Mouse (Mus musculus) spleen, adult 18-20 months (tissue): ENCODE results near the gene Zc3hc1.
"Not testable (repeated sequence)": the region's sequence is repeated elsewhere in the genome, so short reads cannot be mapped to it uniquely, and the experiment has no call there.

Experiments used
- DNase-seq, 2 experiments: peaks; one replicate each; pipeline ENCODE4 v3.0.0; 2022; ENCODE audit warnings: mixed read lengths in 2 of 2

Zc3hc1 gene

GRCm38 (mm10) chr6:30390714-30391697, at the start of gene Zc3hc1:
Gene Zc3hc1 (minus strand): TSS chr6:30391028.
- peak; percentile 55 to 74 for DNase-seq

- DNase-seq, result no peak
Observed at GRCm38 (mm10) chr6:30439576-30439975, 48.7 kb upstream of the Zc3hc1 start.

GRCm38 (mm10) chr6:30437054-30437453, 46.2 kb upstream of the Zc3hc1 start:
- no peak for DNase-seq

GRCm38 (mm10) chr6:30436476-30436875, 45.6 kb upstream of the Zc3hc1 start:
- no peak for DNase-seq

GRCm38 (mm10) chr6:30432461-30433192, 41.8 kb upstream of the Zc3hc1 start:
- DNase-seq, result no peak

GRCm38 (mm10) chr6:30416801-30417200, 26.0 kb upstream of the Zc3hc1 start:
- DNase-seq, result no peak

GRCm38 (mm10) chr6:30416126-30416525, 25.3 kb upstream of the Zc3hc1 start:
- no peak for DNase-seq

- DNase-seq, result no peak
Observed at GRCm38 (mm10) chr6:30411311-30411710, 20.5 kb upstream of the Zc3hc1 start.

GRCm38 (mm10) chr6:30409399-30410093, 18.7 kb upstream of the Zc3hc1 start:
- DNase-seq, result no peak

- DNase-seq, result no peak
Observed at GRCm38 (mm10) chr6:30408276-30408675, 17.4 kb upstream of the Zc3hc1 start.

GRCm38 (mm10) chr6:30404671-30405070, 13.8 kb upstream of the Zc3hc1 start:
- DNase-seq, result no peak

- DNase-seq, result peak; percentile 10 to 33
Observed at GRCm38 (mm10) chr6:30403465-30403864, 12.6 kb upstream of the Zc3hc1 start.

GRCm38 (mm10) chr6:30402091-30402491, 11.3 kb upstream of the Zc3hc1 start:
- DNase-seq, result no peak

- DNase-seq, result peak; percentile 97 to 98
Observed at GRCm38 (mm10) chr6:30401308-30402015, 10.6 kb upstream of the Zc3hc1 start, which contains the start of gene Klhdc10. Gene Klhdc10 (plus strand): TSS chr6:30401868.

- DNase-seq, result no peak
Observed at GRCm38 (mm10) chr6:30400716-30401115, 9.9 kb upstream of the Zc3hc1 start.

- DNase-seq, result no peak
Observed at GRCm38 (mm10) chr6:30400146-30400545, 9.3 kb upstream of the Zc3hc1 start.

- no peak for DNase-seq
Observed at GRCm38 (mm10) chr6:30391996-30392395, 1.2 kb upstream of the Zc3hc1 start.

- not testable (repeated sequence) for DNase-seq
Observed at GRCm38 (mm10) chr6:30390271-30390670, 557 bp downstream of the Zc3hc1 start.

GRCm38 (mm10) chr6:30381116-30381515, 9.7 kb downstream of the Zc3hc1 start:
- no peak for DNase-seq

GRCm38 (mm10) chr6:30375791-30376190, 15.0 kb downstream of the Zc3hc1 start:
- no peak for DNase-seq

- DNase-seq, result no peak
Observed at GRCm38 (mm10) chr6:30374731-30375510, 15.9 kb downstream of the Zc3hc1 start.
